Mouse (Mus musculus) layer of hippocampus, postnatal 25 days (tissue): ENCODE results near the gene Klc1. TPM values are rescaled to one million over a fixed set of nuclear protein-coding genes. Genes with fewer than 3 reads are reported as not detected.
"Not testable (repeated sequence)": the region's sequence is repeated elsewhere in the genome, so short reads cannot be mapped to it uniquely, and the experiment has no call there.

ENCODE experiments used
- DNase-seq, 2 experiments: peaks; one replicate each; pipeline ENCODE4 v3.0.0; 2022; ENCODE audit warnings: mixed read lengths in 2 of 2, low spot score in 1 of 2; ENCODE audit errors: extremely low spot score in 1 of 2
- total RNA-seq, 2 experiments: library from RNA; stranded (reverse); gene quantifications; 2 replicates each; pipeline ENCODE4 v1.2.3; 2021

Klc1 gene
- 100 to 1,000 TPM; 701 to 727 TPM for total RNA-seq

GRCm38 (mm10) chr12:111758381-111759175 is at the start of gene Klc1:
TSS of gene Klc1 (plus strand) at chr12:111758849.
- DNase-seq: peak; percentile 83

- DNase-seq: no peak
Measured at GRCm38 (mm10) chr12:111710091-111710490, 48.6 kb upstream of the Klc1 start.

GRCm38 (mm10) chr12:111712476-111712875 is 46.2 kb upstream of the Klc1 start:
- DNase-seq: no peak

GRCm38 (mm10) chr12:111713004-111713651 is 45.5 kb upstream of the Klc1 start, which contains the start of the genes Bag5 and Apopt1:
TSS of gene Bag5 (minus strand) at chr12:111713257.
TSS of gene Apopt1 (plus strand) at chr12:111713261.
- peak; percentile 81 to 85 for DNase-seq

- not testable (repeated sequence) for DNase-seq
Measured at GRCm38 (mm10) chr12:111713880-111714279, 44.8 kb upstream of the Klc1 start.

- DNase-seq: no peak
Measured at GRCm38 (mm10) chr12:111716505-111716904, 42.1 kb upstream of the Klc1 start.

- no peak for DNase-seq
Measured at GRCm38 (mm10) chr12:111718656-111719055, 40.0 kb upstream of the Klc1 start.

GRCm38 (mm10) chr12:111720222-111720621 is 38.4 kb upstream of the Klc1 start:
- no peak for DNase-seq

- DNase-seq: peak in 1 of 2 experiments; percentile 79
Measured at GRCm38 (mm10) chr12:111722654-111723053, 36.0 kb upstream of the Klc1 start.

- no peak for DNase-seq
Measured at GRCm38 (mm10) chr12:111724638-111725337, 33.9 kb upstream of the Klc1 start.

- DNase-seq: peak in 1 of 2 experiments; percentile 12
Measured at GRCm38 (mm10) chr12:111725338-111726121, 33.1 kb upstream of the Klc1 start.

GRCm38 (mm10) chr12:111726122-111726463 is 32.6 kb upstream of the Klc1 start:
- peak; percentile 15 to 52 for DNase-seq

GRCm38 (mm10) chr12:111727956-111728355 is 30.7 kb upstream of the Klc1 start:
- DNase-seq: no peak

GRCm38 (mm10) chr12:111731822-111732807 is 26.5 kb upstream of the Klc1 start:
- DNase-seq: peak; percentile 73 to 86

- DNase-seq: no peak
Measured at GRCm38 (mm10) chr12:111732921-111733320, 25.7 kb upstream of the Klc1 start.

GRCm38 (mm10) chr12:111734912-111735311 is 23.7 kb upstream of the Klc1 start:
- no peak for DNase-seq

- DNase-seq: not testable (repeated sequence)
Measured at GRCm38 (mm10) chr12:111736676-111737075, 22.0 kb upstream of the Klc1 start.

- no peak for DNase-seq
Measured at GRCm38 (mm10) chr12:111737370-111737769, 21.3 kb upstream of the Klc1 start.

GRCm38 (mm10) chr12:111738754-111739153 is 19.9 kb upstream of the Klc1 start:
- DNase-seq: peak in 1 of 2 experiments; percentile 77
